Mouse (Mus musculus): ENCODE measurements around the gene Gsx2.
A peak's percentile ranks its signal among the peaks of the same experiment; 100 is the strongest.

Gene Gsx2

GRCm38 (mm10) chr5:75075383-75075941, at the start of gene Gsx2:
Gene Gsx2 (plus strand): TSS chr5:75075601.
- no peak for DNase-seq (ENCODE audit: low spot score in 2 of 2)

DNA sequence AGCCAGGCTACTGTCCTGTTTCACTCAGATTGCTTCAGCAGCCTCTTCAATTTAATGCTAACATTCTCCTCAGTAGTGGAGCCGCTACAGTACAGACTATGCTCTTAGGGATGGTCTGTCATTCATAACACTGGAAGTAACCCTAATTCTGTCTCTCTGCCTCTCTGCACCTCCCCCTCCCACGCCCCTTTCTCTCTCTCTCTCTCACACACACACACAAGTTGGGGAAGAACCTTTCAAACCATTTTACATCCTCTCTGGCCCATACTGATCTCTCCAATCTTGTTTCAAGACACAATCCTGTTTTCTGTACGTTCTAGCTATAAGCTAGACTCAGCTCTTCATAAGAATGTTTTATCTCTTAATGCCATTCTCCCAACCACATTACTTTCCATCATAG, 39.9 kb upstream of the Gsx2 start:
- DNase-seq (ENCODE audit: low spot score in 2 of 2) = no peak

GRCm38 (mm10) chr5:75039307-75039706, 36.1 kb upstream of the Gsx2 start:
- DNase-seq (ENCODE audit: low spot score in 2 of 2) = no peak

- DNase-seq (ENCODE audit: low spot score in 2 of 2) = no peak
Observed at GRCm38 (mm10) chr5:75043011-75043445, 32.4 kb upstream of the Gsx2 start.

DNA sequence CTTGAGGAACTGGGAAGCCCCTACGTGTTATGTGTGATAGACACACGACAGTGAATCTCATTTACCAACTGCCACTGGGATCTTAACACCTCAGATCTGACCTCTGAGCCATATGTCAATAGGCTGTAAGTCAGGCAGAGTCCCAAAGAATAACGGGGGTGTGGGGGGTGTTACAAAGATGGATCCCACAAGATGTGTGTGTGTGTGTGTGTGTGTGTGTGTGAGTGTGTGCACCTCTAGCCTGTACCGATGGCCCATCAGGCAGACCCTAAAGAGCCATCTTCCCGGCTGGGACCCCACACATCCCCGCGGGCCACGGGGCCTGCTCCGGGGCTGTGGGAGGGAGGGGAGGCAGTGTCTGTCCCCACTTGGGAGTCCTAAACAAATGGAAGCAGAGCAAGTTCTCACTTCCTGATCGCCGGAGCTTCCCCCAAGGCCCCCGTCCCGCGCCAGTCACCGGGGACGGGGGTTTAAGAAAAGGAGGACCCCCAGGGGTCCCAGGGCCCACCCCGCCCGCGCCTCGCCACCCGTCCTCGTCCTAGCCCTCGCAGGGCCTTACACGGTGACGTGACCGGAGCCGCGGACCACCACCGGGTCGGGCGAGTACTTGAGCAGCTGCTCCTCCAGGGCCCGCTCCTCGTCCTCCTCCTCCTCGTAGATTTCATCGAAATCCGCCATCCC, 31.6 kb upstream of the Gsx2 start:
- peak in 1 of 2 experiments; percentile 23 for DNase-seq (ENCODE audit: low spot score in 2 of 2)

DNA sequence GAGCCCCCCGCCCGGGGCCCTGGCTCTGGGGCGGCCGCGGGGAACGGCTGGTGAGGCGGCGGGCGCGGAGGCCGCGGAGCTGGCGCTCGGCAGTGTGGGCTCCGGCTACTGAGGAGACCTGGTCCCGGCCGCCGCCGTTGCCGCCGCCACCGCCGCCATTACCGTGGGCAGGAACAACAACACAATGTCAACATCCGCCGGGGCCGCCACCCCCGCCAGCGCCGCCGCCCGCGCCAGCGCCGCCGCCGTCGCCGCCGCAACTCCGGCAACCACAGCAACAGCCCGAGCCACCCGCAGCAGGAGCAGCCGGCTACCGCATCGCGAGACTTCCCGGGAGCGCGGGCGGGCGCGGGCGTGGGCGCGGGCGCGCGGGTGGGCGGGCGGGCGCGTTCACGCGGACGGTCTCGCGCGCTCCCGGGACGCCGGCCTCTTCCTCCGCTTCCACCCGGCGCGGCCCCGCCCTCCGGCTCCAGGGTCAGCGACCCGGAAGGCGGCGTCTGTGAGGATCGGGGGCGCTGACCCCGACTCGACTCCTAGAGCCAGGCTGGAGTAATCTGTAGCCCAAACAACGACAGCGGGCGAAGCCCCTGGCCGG, 31.0 kb upstream of the Gsx2 start, which contains the start of gene Chic2:
Chic2 (minus strand) TSS at position 465 of the 595 bp plus-strand sequence.
- DNase-seq (ENCODE audit: low spot score in 2 of 2) = peak; percentile 73 to 84

DNA sequence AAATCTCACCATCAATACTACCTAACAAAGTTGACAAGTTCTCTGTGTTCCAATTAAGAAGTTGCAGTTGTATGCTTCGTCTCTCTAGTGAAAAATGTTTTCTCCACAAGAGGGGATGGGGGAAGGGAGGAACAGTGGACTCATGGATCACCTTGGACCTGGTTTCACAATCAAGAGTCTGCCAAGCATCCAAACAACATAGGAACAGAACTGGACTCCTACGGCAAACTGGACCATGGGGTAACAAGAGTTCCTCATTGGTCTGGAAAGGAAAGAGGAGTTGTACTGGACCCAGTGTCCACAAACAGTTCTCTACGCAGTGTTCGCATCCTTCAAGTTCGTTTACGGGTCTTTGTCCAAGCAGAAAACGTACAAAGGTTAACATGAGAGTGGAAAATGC, 30.0 kb upstream of the Gsx2 start:
- DNase-seq (ENCODE audit: low spot score in 2 of 2) = peak in 1 of 2 experiments; percentile 10

DNA sequence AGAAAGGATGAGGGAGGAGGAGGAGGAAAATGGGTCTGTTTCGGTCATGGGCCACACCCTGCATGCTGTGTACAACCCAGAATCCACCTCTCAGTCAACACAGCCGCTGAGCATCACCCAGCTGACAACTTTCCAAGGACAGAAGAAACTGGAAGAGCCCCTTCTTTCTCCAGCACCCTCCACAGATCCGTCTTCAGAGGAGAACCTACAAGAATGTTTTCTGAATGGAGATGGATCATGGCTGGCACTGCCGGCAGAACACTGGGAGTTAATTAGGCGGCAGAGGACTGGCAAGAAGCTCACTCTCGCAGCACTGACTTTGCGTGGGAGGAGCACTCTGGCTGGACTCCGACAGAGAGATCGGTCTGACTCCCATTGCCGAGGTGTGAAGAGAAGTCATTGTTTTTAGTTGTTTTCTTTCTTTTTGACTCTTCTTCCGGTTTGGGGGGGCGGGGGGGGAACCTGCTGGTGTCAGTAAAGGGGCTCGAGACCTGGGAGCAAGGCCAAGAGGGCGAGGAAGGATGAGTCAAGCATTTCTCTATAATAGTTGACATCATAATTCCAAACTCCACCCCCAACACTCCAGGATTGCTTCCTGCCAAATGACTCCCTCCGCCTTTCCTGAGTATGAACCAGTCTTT, 28.6 kb upstream of the Gsx2 start:
- DNase-seq (ENCODE audit: low spot score in 2 of 2) = peak; percentile 28 to 50

DNA sequence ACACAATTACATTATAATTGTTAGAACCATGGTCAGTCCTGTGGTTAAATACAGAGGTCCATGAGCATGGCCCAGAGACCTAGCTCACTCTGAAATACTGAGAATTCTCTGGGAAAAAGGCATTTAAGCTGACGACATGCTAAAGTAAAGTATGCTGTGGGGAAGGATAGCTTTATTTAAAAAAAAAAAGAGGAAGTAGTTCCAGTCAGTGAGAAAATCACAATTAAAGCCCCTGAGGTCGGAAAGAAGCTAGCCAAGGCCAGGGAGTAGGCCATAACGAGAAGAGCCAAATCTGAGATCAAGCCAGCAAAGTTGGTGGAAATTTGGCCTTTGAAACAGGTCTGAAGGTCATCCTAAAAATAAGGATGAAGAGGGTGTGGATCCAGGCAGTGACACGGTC, 24.3 kb upstream of the Gsx2 start:
- no peak for DNase-seq (ENCODE audit: low spot score in 2 of 2)

DNA sequence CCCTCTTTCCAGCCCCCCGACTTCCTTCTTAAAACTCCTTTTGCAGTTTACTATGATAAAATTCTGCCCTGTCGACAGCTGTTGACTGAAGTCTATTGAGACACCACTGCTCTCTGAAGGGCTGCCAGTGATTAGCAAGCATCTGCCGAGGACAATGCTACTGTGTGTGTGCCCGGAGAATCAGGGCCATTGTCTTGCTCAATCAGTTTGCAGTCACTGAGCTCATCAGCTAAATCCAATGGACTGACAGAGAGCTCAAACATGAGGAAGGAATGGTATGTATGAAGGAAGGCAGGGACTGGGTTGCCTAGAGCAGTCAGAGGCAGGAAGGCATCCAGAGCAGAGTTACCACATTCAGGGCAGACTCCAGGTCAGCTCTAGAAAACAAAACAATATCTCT, 12.2 kb upstream of the Gsx2 start:
- no peak for DNase-seq (ENCODE audit: low spot score in 2 of 2)

DNA sequence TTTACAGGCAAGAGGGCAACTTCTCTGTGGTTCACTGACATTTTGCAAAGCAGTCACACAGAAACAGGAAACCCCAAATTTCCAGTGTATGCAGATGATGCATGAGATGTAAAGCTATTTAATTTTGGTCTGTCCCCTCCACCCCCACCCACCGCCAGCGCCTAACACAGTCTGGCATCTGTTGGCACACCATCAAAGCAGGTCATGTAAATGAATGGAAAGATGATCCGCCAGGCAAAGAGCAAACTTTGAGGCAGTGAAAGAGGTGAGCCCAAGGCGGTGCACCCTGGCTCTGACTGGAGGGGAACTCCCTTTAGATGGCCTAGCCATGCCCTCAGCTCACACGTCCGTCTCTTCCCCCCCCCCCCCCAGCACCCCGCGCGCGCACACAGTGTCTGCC, 8.7 kb upstream of the Gsx2 start:
- no peak for DNase-seq (ENCODE audit: low spot score in 2 of 2)

DNA sequence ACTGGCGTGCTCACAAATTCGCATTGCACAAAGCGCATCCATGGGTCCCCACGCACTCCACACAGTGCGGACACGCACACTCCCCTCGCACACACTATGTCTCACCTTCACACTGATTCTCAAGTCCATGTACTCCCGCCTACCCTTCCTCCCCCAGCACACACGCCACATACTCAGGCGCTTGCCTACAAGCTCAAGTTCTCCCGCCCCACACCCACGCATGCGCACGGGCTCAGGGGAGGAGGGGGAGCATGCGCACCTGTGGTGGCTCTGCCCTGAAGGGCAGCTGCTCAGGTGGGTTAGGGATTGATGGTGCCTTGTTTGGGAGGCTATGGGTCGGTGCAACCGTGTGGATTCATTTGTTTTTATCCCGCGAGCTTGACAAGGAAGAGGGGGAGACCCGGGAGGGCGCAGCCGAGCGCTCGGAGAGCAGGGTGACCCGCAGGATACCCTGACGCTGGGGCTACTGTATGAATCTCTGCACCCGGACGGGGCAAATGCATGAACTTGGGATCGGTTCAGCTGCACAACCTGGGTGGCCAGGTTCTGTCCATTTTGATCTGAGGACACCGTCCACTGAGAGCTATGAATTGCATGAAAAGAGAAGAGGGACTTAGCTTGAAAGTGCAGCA, 8.2 kb upstream of the Gsx2 start:
- DNase-seq (ENCODE audit: low spot score in 2 of 2) = peak in 1 of 2 experiments; percentile 42

GRCm38 (mm10) chr5:75070132-75070531, 5.3 kb upstream of the Gsx2 start:
- no peak for DNase-seq (ENCODE audit: low spot score in 2 of 2)

GRCm38 (mm10) chr5:75070656-75071375, 4.6 kb upstream of the Gsx2 start:
- DNase-seq (ENCODE audit: low spot score in 2 of 2) = no peak

GRCm38 (mm10) chr5:75071951-75072350, 3.5 kb upstream of the Gsx2 start:
- no peak for DNase-seq (ENCODE audit: low spot score in 2 of 2)

- no peak for DNase-seq (ENCODE audit: low spot score in 2 of 2)
Observed at GRCm38 (mm10) chr5:75072532-75072931, 2.9 kb upstream of the Gsx2 start.

GRCm38 (mm10) chr5:75073167-75073566, 2.2 kb upstream of the Gsx2 start:
- DNase-seq (ENCODE audit: low spot score in 2 of 2) = no peak

- DNase-seq (ENCODE audit: low spot score in 2 of 2) = no peak
Observed at GRCm38 (mm10) chr5:75073684-75074083, 1.7 kb upstream of the Gsx2 start.

- no peak for DNase-seq (ENCODE audit: low spot score in 2 of 2)
Observed at GRCm38 (mm10) chr5:75074132-75074531, 1.3 kb upstream of the Gsx2 start.

DNA sequence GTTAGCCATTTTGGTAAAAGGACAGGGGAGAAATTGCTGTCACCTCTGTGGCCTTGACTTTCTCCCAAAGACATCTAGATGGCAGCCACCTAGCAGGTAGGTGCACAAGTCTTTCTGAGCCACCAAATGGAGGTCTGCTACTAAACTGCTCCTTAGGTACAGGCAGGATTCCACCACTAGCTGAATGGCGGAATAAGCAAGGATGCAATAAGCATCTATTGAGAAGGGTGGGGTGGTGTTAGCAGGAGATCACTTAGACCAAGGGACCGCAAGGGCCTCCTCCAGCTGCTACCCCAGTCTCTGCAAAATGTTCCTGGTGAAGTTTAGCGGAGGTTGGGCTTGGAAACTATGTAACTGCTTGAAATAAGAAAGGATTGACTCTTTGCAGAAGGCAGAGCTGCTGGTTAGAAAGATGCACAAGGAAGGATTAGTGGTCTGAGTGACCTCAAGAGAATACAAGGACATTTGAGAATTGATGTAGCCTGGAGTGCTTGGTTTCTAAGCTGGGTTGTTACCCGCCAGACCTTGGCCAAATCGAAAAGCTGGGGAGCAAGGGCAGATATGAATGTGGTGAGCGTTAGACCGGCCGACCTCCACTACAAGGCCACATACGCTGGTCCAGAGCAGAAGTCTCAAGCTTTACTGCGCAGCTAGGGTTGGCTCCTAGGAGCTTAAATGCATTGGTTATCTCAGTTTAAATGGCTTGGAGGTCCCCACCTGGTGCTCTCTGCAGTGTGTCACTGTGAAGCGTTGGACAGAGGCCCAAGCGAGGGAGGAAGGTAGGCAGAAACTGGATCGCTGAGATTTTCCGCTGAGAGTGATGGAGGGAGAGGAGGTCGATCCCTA, 641 bp upstream of the Gsx2 start:
- no peak for DNase-seq (ENCODE audit: low spot score in 2 of 2)

All from urinary bladder, postnatal 36 days (tissue).